Mouse (Mus musculus) heart, embryonic 10.5 days (tissue): ENCODE results near the gene Ofcc1. TPM values are rescaled to one million over a fixed set of nuclear protein-coding genes. Genes with fewer than 3 reads are reported as not detected.

Experiments used
- DNase-seq: peaks from one replicate; pipeline ENCODE4 v3.0.0-alpha.2; 2017; ENCODE audit warnings: low spot score
- H3K27ac ChIP-seq: fragments of 300-500 bp; sonication (generic); 2 replicates; pipeline ENCODE4 v1.5.1; 2016; ENCODE audit warnings: mild to moderate bottlenecking
- H3K27me3 ChIP-seq: fragments of 300-500 bp; sonication (generic); 2 replicates; pipeline ENCODE4 v1.6.1; 2016; ENCODE audit warnings: mild to moderate bottlenecking; ENCODE audit not compliant: poor library complexity, insufficient read depth, severe bottlenecking
- H3K36me3 ChIP-seq: fragments of 300-500 bp; sonication (generic); 2 replicates; pipeline ENCODE4 v1.6.1; 2016; ENCODE audit warnings: mild to moderate bottlenecking, moderate library complexity
- H3K4me1 ChIP-seq: fragments of 300-500 bp; sonication (generic); 2 replicates; pipeline ENCODE4 v1.6.1; 2016; ENCODE audit warnings: mild to moderate bottlenecking
- H3K4me3 ChIP-seq: fragments of 300-500 bp; sonication (generic); 2 replicates; pipeline ENCODE4 v1.5.1; 2016; ENCODE audit warnings: mild to moderate bottlenecking, moderate library complexity
- H3K9me3 ChIP-seq: fragments of 300-500 bp; sonication (generic); 2 replicates; pipeline ENCODE4 v1.6.1; 2016; ENCODE audit warnings: mild to moderate bottlenecking, moderate library complexity
- WGBS: fragments of 180-500 bp; shearing (Covaris S2); methylation state at CpG from one replicate; pipeline ENCODE4 v1.1.7; 2016; 5-methylcytosine and 5-hydroxymethylcytosine counted together
- polyA plus RNA-seq: library from polyadenylated mRNA; unstranded; fragments of >200 nt; fragmentation: Nextera tagmentation; extraction: Ambion mirVana; gene quantifications from 2 replicates; pipeline ENCODE4 v1.2.1, GENCODE M21; 2016

The Ofcc1 gene
- 0.11 TPM in 1 of 2 replicates, not detected in the other for polyA plus RNA-seq

- WGBS, result 42% methylated on average over 3 of the region's 3 CpGs
- H3K27me3 ChIP-seq, result no peaks in the 10 kb centered on the region
- no peaks in the 10 kb centered on the region for H3K9me3 ChIP-seq
- no peaks in the 10 kb centered on the region for H3K36me3 ChIP-seq
- DNase-seq, result no peak
- H3K4me3 ChIP-seq, result no peak within 1 kb of the TSS
- peaks cover 12% of the 10 kb centered on the region for H3K4me1 ChIP-seq
- H3K27ac ChIP-seq, result peak within 1 kb of the TSS; percentile 72
These were observed at the start of gene Ofcc1 for GRCm38 (mm10) chr13:40361288-40361687. Ofcc1 (minus strand) TSS chr13:40361450.

- Histone ChIP-seq H3K27ac (no peak overlapping the region), H3K4me3 (no peak overlapping the region), H3K4me1 (peaks cover 13% of the 10 kb centered on the region), H3K36me3 (no peaks in the 10 kb centered on the region), H3K27me3 (no peaks in the 10 kb centered on the region), H3K9me3 (no peaks in the 10 kb centered on the region)
- no peak for DNase-seq
- WGBS, result 85% methylated on average over 8 of the region's 8 CpGs
These were observed 28.9 kb upstream of the Ofcc1 start for GRCm38 (mm10) chr13:40390120-40390519.

DNA sequence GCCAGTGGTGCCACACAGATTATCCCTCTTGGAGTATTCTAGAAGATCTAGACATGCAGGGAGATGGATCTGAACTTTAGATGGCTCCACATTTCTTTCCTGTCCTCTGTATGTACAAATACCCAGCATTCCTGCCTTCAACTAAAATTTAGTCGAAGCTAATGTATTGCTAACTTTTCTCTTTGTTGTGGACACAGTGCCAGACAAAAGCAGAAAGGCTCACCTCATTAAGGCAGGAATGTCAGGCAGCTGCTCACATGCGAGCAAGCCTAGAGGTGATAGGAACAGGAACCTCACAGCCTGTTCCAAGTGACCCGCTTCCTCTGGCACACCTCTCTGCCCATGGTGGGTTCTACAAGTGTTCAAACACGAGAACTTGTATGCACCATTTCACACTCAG lies 26.2 kb upstream of the Ofcc1 start:
- WGBS, result 51% methylated on average over 4 of the region's 4 CpGs
- no peaks in the 10 kb centered on the region for H3K9me3 ChIP-seq
- H3K4me1 ChIP-seq, result peaks cover 17% of the 10 kb centered on the region
- no peak overlapping the region for H3K4me3 ChIP-seq
- H3K36me3 ChIP-seq, result no peaks in the 10 kb centered on the region
- DNase-seq, result no peak
- no peaks in the 10 kb centered on the region for H3K27me3 ChIP-seq
- no peak overlapping the region for H3K27ac ChIP-seq

GRCm38 (mm10) chr13:40384962-40385361 lies 23.7 kb upstream of the Ofcc1 start:
- DNase-seq, result no peak
- H3K27me3 ChIP-seq, result no peaks in the 10 kb centered on the region
- H3K36me3 ChIP-seq, result no peaks in the 10 kb centered on the region
- H3K4me1 ChIP-seq, result peaks cover 17% of the 10 kb centered on the region
- H3K27ac ChIP-seq, result no peak overlapping the region
- no peaks in the 10 kb centered on the region for H3K9me3 ChIP-seq
- no peak overlapping the region for H3K4me3 ChIP-seq
- 69% methylated on average over 4 of the region's 4 CpGs for WGBS

- DNase-seq, result no peak
- WGBS, result 74% methylated on average over 5 of the region's 5 CpGs
- H3K9me3 ChIP-seq, result no peaks in the 10 kb centered on the region
- no peak overlapping the region for H3K27ac ChIP-seq
- H3K4me1 ChIP-seq, result no peaks in the 10 kb centered on the region
- no peaks in the 10 kb centered on the region for H3K36me3 ChIP-seq
- no peaks in the 10 kb centered on the region for H3K27me3 ChIP-seq
- H3K4me3 ChIP-seq, result no peak overlapping the region
These were observed 15.5 kb upstream of the Ofcc1 start for GRCm38 (mm10) chr13:40376773-40377172.

- no peaks in the 10 kb centered on the region for H3K4me1 ChIP-seq
- H3K27me3 ChIP-seq, result no peaks in the 10 kb centered on the region
- no peak overlapping the region for H3K4me3 ChIP-seq
- no peaks in the 10 kb centered on the region for H3K9me3 ChIP-seq
- no peaks in the 10 kb centered on the region for H3K36me3 ChIP-seq
- whole genome bisulfite sequencing, result 66% methylated on average over 11 of the region's 11 CpGs
- no peak for DNase-seq
- no peak overlapping the region for H3K27ac ChIP-seq
These were observed 5.5 kb upstream of the Ofcc1 start for GRCm38 (mm10) chr13:40366762-40367161.

GRCm38 (mm10) chr13:40364855-40365254 lies 3.6 kb upstream of the Ofcc1 start:
- 68% methylated on average over 4 of the region's 4 CpGs for WGBS
- no peaks in the 10 kb centered on the region for H3K36me3 ChIP-seq
- H3K27ac ChIP-seq, result no peak overlapping the region
- H3K4me1 ChIP-seq, result peaks cover 12% of the 10 kb centered on the region
- H3K4me3 ChIP-seq, result no peak overlapping the region
- no peak for DNase-seq
- no peaks in the 10 kb centered on the region for H3K9me3 ChIP-seq
- H3K27me3 ChIP-seq, result no peaks in the 10 kb centered on the region

- WGBS, result 29% methylated on average over 4 of the region's 4 CpGs
- Histone ChIP-seq H3K4me1 (peaks cover 12% of the 10 kb centered on the region), H3K36me3 (no peaks in the 10 kb centered on the region), H3K9me3 (no peaks in the 10 kb centered on the region), H3K27ac (peak overlapping the region; percentile 72), H3K27me3 (no peaks in the 10 kb centered on the region), H3K4me3 (no peak overlapping the region)
- DNase-seq, result peak; percentile 81
These were observed 558 bp downstream of the Ofcc1 start for GRCm38 (mm10) chr13:40360692-40361091.

DNA sequence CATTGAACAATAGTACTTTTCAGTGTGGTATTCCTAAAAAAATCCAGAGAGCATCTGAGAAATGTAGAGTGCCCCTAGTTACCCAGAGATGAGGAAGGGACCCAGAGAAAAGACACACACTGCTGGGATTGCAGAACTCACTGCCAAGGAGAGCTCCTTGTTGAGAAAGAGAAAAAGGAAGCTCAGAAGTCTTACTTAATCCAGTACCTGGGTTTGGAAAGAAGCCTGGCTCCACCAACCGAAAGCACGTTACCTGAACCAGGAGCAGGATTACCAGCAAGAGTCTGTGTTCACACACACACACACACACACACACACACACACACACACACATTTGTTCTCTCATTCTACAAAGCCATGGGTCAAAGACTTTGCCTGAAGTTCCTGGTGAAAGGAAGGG lies 14.2 kb downstream of the Ofcc1 start:
- Histone ChIP-seq H3K27me3 (no peaks in the 10 kb centered on the region), H3K36me3 (no peaks in the 10 kb centered on the region), H3K27ac (no peak overlapping the region), H3K4me3 (no peak overlapping the region), H3K9me3 (no peaks in the 10 kb centered on the region), H3K4me1 (no peaks in the 10 kb centered on the region)
- 82% methylated on average over 2 of the region's 2 CpGs for WGBS
- DNase-seq, result no peak

DNA sequence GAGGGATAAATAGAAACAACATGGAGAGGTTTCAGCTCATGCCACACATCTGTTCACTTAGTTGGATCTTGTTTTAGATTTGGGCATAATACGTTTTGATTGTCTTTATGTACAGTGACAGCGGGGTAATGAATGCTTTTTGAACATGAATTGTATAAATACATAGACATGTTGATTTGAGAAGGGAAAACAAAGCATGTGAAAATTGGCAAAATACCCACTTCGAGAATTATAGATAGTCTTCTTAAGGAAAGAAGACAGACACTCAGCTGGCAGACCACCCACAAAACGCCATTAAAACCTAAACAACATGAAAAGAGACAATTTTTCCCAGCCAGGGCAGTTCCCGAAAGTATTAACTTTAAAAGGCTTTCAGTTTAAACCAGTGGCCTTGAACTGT lies 37.9 kb downstream of the Ofcc1 start:
- Histone ChIP-seq H3K27ac (no peak overlapping the region), H3K9me3 (no peaks in the 10 kb centered on the region), H3K27me3 (no peaks in the 10 kb centered on the region), H3K4me3 (no peak overlapping the region), H3K36me3 (no peaks in the 10 kb centered on the region), H3K4me1 (no peaks in the 10 kb centered on the region)
- 84% methylated on average over 5 of the region's 5 CpGs for WGBS
- no peak for DNase-seq

GRCm38 (mm10) chr13:40320814-40321525 lies 40.3 kb downstream of the Ofcc1 start:
- Histone ChIP-seq H3K36me3 (no peaks in the 10 kb centered on the region), H3K9me3 (no peaks in the 10 kb centered on the region), H3K27me3 (no peaks in the 10 kb centered on the region), H3K4me3 (no peak overlapping the region), H3K4me1 (no peaks in the 10 kb centered on the region), H3K27ac (no peak overlapping the region)
- DNase-seq, result no peak
- WGBS, result 72% methylated on average over 6 of the region's 6 CpGs

DNA sequence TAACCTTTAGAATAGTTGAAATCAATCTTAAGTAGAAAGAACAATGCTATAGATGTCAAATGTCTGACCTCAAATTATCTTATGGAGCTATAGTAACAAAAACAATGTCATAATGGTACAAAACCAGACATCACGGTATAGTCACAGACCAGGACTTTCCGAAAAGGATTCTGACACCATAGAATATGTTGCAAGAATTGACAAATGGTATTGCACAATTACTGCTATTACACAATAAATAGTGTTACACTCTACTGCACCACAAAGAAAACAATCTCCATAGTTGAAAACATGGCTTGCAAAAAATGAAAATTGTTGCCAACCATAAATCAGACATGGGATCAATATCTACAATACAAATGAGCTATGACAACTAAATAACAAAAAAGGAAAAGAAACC lies 43.5 kb downstream of the Ofcc1 start:
- no peak for DNase-seq
- 91% methylated on average over 2 of the region's 2 CpGs for WGBS
- Histone ChIP-seq H3K4me1 (no peaks in the 10 kb centered on the region), H3K27me3 (no peaks in the 10 kb centered on the region), H3K4me3 (no peak overlapping the region), H3K9me3 (no peaks in the 10 kb centered on the region), H3K27ac (no peak overlapping the region), H3K36me3 (no peaks in the 10 kb centered on the region)

GRCm38 (mm10) chr13:40315158-40315792 lies 46.0 kb downstream of the Ofcc1 start:
- no peaks in the 10 kb centered on the region for H3K36me3 ChIP-seq
- no peak for DNase-seq
- 66% methylated on average over 4 of the region's 4 CpGs for WGBS
- no peaks in the 10 kb centered on the region for H3K4me1 ChIP-seq
- no peak overlapping the region for H3K27ac ChIP-seq
- H3K27me3 ChIP-seq, result no peaks in the 10 kb centered on the region
- H3K9me3 ChIP-seq, result no peaks in the 10 kb centered on the region
- no peak overlapping the region for H3K4me3 ChIP-seq
